Mouse (Mus musculus) liver, embryonic 13.5 days (tissue): Measurements from ENCODE around the gene Crls1. TPM values are rescaled to one million over a fixed set of nuclear protein-coding genes. Genes with fewer than 3 reads are reported as not detected.
A peak's percentile ranks its signal among the peaks of the same experiment; 100 is the strongest.

Experiments used
- ATAC-seq: fragments of 200-750 bp; cut with Nextera tagmentation; 2 replicates; pipeline ENCODE4 v1.8.0; 2017; ENCODE audit warnings: low read depth, mild to moderate bottlenecking, moderate number of reproducible peaks, moderate library complexity
- DNase-seq: peaks from one replicate; pipeline ENCODE4 v3.0.0; 2022
- H3K27ac ChIP-seq: fragments of 300-500 bp; sonication (generic); 2 replicates; pipeline ENCODE4 v1.5.1; 2015; ENCODE audit warnings: moderate library complexity, mild to moderate bottlenecking, inconsistent platforms
- H3K27me3 ChIP-seq: fragments of 300-500 bp; sonication (generic); 2 replicates; pipeline ENCODE4 v1.6.1; 2015; ENCODE audit warnings: mild to moderate bottlenecking, inconsistent platforms
- H3K36me3 ChIP-seq: fragments of 300-500 bp; sonication (generic); 2 replicates; pipeline ENCODE4 v1.6.1; 2015; ENCODE audit warnings: mild to moderate bottlenecking, inconsistent platforms
- H3K4me1 ChIP-seq: fragments of 300-500 bp; sonication (generic); replicated peaks from 2 replicates; pipeline ENCODE4 v1.6.1; 2015; ENCODE audit warnings: inconsistent platforms
- H3K4me2 ChIP-seq: fragments of 300-500 bp; sonication (generic); 2 replicates; pipeline ENCODE4 v1.6.1; 2015; ENCODE audit warnings: inconsistent platforms, mild to moderate bottlenecking, moderate library complexity
- H3K4me3 ChIP-seq: fragments of 300-500 bp; sonication (generic); replicated peaks from 2 replicates; pipeline ENCODE4 v1.5.1; 2015; ENCODE audit warnings: mild to moderate bottlenecking, inconsistent platforms
- H3K9ac ChIP-seq: fragments of 300-500 bp; sonication (generic); 2 replicates; pipeline ENCODE4 v1.6.1; 2015; ENCODE audit warnings: mild to moderate bottlenecking, inconsistent platforms
- H3K9me3 ChIP-seq: fragments of 300-500 bp; sonication (generic); replicated peaks from 2 replicates; pipeline ENCODE4 v1.6.1; 2016; ENCODE audit warnings: inconsistent platforms
- WGBS: fragments of 180-500 bp; shearing (Covaris S2); methylation state at CpG from one replicate; pipeline ENCODE4 v1.1.7; 2015; ENCODE audit not compliant: insufficient replicate concordance; 5-methylcytosine and 5-hydroxymethylcytosine counted together
- polyA plus RNA-seq: library from polyadenylated mRNA; unstranded; fragments of >200 nt; fragmentation: Nextera tagmentation; extraction: Ambion mirVana; gene quantifications from 2 replicates; pipeline ENCODE4 v1.2.1, GENCODE M21; 2015

The Crls1 gene
- polyA plus RNA-seq, 1 experiment from 2014 or later, result 10.2 TPM

DNA sequence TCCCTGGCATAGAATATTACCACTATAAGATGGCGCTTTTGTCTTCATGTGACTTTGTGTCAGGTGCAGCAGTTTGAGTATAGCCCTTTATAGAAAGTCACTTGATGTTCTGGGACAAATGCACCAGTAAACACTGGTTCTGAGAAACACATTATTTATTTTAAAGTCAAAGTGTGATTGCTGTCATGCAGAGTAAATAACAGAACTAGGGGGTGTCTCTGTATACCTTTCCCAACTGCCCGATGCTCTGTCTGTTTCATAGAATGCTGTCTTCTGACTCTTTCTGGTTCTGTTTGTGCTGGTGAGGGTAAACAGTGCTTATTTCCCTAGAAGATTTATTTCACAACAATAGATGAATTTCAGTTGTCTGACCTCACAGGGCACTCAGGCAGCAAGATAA, 16.9 kb downstream of the Crls1 start:
- DNase-seq, result no peak
- Histone ChIP-seq H3K9me3 (no peaks in the 10 kb centered on the region), H3K27ac (no peak overlapping the region), H3K4me3 (no peak overlapping the region), H3K4me2 (no peak overlapping the region), H3K9ac (no peak overlapping the region), H3K4me1 (no peaks in the 10 kb centered on the region), H3K27me3 (no peaks in the 10 kb centered on the region), H3K36me3 (peaks cover 20% of the 10 kb centered on the region)
- no peak for ATAC-seq
- 87% methylated on average over 2 of the region's 2 CpGs for WGBS

DNA sequence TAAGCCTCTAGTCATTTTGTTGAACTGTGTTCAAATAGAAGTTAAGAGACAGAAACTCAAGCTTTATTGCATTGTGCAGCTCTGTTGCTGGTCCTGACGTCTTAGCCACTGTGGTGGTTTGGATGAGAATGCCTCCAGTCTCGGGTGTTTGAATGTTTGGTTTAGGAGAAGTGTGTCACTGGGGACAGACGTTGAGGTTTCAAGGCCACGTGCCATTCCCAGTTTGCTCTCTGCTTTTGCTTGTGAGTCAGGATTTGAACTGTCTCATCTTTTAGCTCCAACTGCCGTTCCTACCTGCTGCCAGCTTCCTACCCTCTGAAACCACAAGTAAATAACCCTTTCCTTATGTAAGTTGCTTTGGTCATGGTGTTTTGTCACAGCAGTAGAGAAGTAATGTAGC, 21.1 kb downstream of the Crls1 start:
- ATAC-seq (no peak), DNase-seq (no peak)
- no peak overlapping the region for H3K4me2 ChIP-seq
- no peak overlapping the region for H3K9ac ChIP-seq
- H3K9me3 ChIP-seq, result no peaks in the 10 kb centered on the region
- WGBS, result 46% methylated on average over 5 of the region's 5 CpGs
- H3K27ac ChIP-seq, result no peak overlapping the region
- no peaks in the 10 kb centered on the region for H3K4me1 ChIP-seq
- no peaks in the 10 kb centered on the region for H3K27me3 ChIP-seq
- H3K36me3 ChIP-seq, result peaks cover 17% of the 10 kb centered on the region
- no peak overlapping the region for H3K4me3 ChIP-seq

DNA sequence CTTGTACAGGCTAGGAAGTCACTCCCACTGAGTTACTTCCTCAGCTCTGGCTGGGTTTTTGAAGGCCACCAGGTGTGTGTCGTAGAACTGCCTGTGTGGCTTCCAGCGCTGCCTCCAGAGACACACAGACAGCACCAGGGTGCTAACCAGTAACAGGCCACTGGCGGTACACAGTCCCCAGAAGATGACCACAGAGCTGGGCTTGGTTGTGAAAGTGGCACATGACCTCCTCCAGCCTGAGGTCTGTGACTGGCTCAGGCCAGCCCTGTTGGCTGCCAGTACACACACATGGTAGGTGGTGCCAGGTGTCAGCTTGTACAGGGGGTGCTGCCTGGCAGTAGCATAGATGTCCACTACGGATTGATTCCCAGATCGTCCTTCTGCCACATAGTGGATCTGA, 23.2 kb downstream of the Crls1 start:
- Histone ChIP-seq H3K9me3 (no peaks in the 10 kb centered on the region), H3K4me3 (no peak overlapping the region), H3K27me3 (no peaks in the 10 kb centered on the region), H3K27ac (no peak overlapping the region), H3K36me3 (peaks cover 11% of the 10 kb centered on the region), H3K4me1 (no peaks in the 10 kb centered on the region), H3K4me2 (no peak overlapping the region), H3K9ac (no peak overlapping the region)
- ATAC-seq (no peak), DNase-seq (no peak)
- 66% methylated on average over 5 of the region's 5 CpGs for WGBS

DNA sequence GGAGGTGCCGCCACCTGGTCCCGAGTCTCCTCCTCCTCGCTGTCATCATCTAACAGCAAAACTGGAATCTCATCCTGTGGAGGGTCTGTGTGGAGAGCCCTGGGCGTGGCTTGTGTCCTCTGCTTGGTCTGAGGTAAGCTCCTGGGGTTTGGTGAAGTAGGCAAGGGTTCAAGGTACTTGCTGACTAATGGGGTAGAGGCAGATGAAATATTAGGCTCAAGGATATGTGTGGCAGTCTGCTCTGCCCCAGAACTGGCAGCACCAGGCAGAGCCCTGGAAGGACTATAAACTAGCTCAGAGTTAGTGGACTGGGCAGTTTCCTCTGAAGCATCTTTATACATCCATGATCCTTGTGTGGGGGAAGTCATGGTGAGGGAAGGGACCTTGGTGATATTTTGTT, 23.8 kb downstream of the Crls1 start:
- 67% methylated on average over 4 of the region's 4 CpGs for WGBS
- Histone ChIP-seq H3K9me3 (no peaks in the 10 kb centered on the region), H3K4me2 (no peak overlapping the region), H3K4me1 (no peaks in the 10 kb centered on the region), H3K36me3 (peaks cover 11% of the 10 kb centered on the region), H3K27me3 (no peaks in the 10 kb centered on the region), H3K9ac (no peak overlapping the region), H3K4me3 (no peak overlapping the region), H3K27ac (no peak overlapping the region)
- no peak for ATAC-seq
- DNase-seq, result no peak

DNA sequence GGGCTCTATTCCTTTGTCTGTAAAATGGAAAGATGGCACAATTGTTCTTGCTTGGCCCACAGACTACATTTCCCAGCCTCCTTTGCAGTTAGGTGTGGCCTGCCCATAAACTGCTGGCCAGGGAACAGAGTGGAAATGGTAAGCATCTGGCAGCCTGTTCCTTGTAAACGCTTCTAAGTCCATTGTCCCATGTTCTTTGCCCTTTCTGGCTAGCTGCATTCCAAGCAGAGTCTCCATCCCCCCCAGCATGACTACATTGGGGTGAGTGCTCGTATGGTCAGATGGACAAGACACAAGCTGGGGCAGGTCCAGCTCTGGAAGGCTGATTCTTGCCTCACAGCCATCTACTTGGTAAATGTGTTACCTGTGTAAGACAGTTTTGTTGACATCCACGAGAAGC, 25.2 kb downstream of the Crls1 start:
- Histone ChIP-seq H3K27me3 (0 out of 2 replicates have a peak, but pooled peaks cover 5% of the 10 kb centered on the region), H3K9ac (no peak overlapping the region), H3K4me2 (no peak overlapping the region), H3K27ac (no peak overlapping the region), H3K36me3 (peaks cover 5% of the 10 kb centered on the region; the same call in 1 of the 2 replicates), H3K9me3 (no peaks in the 10 kb centered on the region), H3K4me1 (no peaks in the 10 kb centered on the region), H3K4me3 (no peak overlapping the region)
- no peak for DNase-seq
- no peak for ATAC-seq
- 52% methylated on average over 3 of the region's 3 CpGs for WGBS

DNA sequence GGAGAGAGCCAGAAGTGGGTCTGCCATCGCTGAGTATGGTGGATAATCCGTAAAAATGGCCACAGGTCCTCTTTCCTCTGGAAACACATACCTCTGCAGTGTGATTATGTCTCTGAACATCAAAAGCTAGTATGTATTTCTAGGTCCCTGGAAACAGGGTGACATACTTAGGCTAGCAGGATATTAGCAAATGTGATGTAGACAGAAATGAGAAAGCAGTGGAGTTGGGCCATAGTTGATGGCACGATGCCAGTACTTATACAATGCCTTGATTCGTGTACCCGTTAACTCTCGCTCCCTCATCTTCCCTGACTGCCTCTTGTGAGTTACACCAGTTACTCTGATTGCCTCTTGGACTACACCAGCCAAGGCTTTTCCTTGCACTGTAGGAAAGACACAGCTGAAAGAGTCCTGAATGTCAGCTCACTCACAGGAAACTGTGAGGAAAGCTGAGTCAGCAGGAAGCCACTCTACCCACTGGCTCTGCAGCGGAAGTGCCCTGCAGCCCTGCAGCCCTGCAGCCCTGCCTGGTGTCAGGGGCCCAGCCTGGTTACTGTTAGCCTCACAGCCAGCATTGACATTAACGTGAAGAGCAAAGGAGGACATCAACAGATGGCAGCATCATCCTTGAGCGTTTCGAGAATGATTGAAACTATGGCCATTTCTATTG, 27.3 kb downstream of the Crls1 start:
- H3K27me3 ChIP-seq, result peaks cover 26% of the 10 kb centered on the region
- no peak overlapping the region for H3K4me2 ChIP-seq
- no peaks in the 10 kb centered on the region for H3K9me3 ChIP-seq
- H3K4me1 ChIP-seq, result no peaks in the 10 kb centered on the region
- no peak overlapping the region for H3K4me3 ChIP-seq
- DNase-seq (no peak), ATAC-seq (no peak)
- WGBS, result 59% methylated on average over 10 of the region's 10 CpGs
- no peak overlapping the region for H3K27ac ChIP-seq
- H3K36me3 ChIP-seq, result no peaks in the 10 kb centered on the region
- H3K9ac ChIP-seq, result no peak overlapping the region

DNA sequence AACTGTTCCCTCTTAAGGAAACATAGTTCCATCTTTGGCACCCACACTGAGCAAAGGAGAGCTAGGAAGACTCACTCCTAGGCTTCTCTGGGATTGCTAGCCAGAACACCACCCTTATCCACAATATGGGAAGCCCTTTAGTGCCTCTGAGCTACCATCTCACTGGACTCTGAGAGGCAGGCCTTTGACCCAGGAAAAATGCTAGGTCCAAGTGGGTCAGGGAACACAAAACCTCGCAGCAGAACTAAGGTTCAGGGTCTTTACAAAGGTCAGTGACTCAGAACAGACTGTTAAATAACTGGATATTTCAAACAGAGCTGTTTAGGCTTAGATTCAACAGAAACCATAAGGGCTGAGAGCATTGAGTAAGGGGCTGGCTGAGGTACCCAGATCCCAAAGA, 30.5 kb downstream of the Crls1 start:
- Histone ChIP-seq H3K9ac (no peak overlapping the region), H3K9me3 (no peaks in the 10 kb centered on the region), H3K27ac (no peak overlapping the region), H3K27me3 (peaks cover 58% of the 10 kb centered on the region), H3K4me1 (peaks cover 10% of the 10 kb centered on the region), H3K36me3 (no peaks in the 10 kb centered on the region), H3K4me2 (no peak overlapping the region), H3K4me3 (no peak overlapping the region)
- DNase-seq (no peak), ATAC-seq (no peak)
- 32% methylated on average over 1 of the region's 1 CpGs for WGBS

DNA sequence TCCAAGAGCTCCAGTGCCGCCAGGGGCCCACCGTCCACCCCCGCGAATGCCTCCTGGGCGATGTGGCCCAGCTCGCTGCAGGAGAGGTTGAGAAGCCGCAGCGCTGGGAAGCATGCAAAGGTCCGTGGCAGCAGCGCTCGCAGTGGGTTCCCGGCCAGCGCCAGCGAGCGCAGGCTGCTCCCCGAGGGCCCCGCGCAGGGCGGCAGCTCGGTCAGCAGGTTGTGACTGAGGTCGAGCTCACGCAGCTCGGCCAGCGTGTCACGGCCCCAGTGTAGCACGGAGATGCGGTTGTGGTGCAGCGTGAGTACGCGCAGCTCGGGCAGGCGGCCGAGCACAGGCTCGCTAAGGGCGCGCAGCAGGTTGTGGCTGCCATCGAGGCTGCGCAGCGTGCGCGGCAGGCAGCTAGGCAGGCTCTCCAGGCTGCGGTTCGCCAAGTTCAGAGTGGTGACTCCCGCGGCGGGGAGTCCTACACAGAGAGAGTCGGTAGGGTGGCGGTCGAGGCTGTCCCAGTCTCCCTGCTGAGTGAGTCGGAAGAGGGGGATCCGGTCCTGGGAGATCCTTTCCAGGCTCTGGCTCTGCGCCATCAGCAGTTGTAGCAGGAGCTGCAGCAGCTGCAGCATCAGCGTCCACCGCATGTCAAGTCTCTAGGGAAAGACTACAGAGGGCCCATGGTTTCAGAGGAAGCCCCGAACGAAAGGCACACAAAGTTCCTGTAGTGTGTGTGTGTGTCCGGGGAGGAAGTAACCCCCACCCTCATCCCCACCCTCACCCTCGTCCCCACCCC, 33.0 kb downstream of the Crls1 start:
- H3K4me3 ChIP-seq, result peak overlapping the region; percentile 41
- H3K4me1 ChIP-seq, result peaks cover 10% of the 10 kb centered on the region
- WGBS, result under 1% methylated on average over 58 of the region's 58 CpGs
- H3K36me3 ChIP-seq, result no peaks in the 10 kb centered on the region
- no peaks in the 10 kb centered on the region for H3K9me3 ChIP-seq
- no peak for DNase-seq
- ATAC-seq, result peak; percentile 45
- H3K27me3 ChIP-seq, result peaks cover 58% of the 10 kb centered on the region
- H3K27ac ChIP-seq, result no peak overlapping the region; the same call in 1 of the 2 replicates
- peak overlapping the region; percentile 64 for H3K4me2 ChIP-seq
- H3K9ac ChIP-seq, result no peak overlapping the region

DNA sequence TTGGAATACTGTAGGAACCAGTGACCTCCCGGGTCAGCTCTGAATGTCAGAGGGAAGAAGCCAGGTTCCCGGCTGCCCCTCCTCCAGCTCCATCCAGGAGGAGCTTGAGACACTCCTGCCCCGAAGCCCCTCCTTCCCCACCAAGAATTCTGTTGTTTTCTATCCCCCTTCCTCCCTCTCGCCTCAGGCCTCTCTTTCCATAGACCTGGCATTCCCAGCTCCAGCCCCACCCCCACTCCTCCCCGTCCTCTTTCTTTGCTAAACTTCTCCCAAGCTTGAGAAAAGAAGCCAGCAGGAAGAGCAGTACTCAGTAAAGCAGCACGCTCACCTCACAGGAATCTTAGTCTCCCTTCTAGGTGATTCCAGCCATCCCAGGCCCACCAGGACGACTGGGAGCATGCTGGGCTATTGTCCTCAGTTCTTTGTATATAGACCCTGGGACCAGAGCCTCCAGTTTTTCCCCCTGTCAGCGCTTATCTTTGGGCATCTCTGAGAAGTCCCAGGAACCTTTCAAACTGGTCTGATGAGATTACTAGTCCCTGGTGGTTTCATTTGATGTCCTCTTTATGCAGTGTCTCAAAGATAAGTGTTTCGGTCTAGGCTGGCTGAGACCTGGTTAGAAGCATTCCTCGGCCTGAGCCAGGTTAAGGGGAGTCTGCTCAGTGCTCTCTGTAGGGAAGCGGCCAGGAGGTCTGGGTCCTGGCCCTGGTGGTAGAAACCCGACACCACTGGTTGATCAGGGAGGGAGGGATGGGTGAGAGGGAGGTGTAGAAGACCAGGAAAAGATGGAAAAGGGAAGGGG, 34.6 kb downstream of the Crls1 start, which contains the start of gene Lrrn4:
TSS of gene Lrrn4 (minus strand) at position 48 of the 802 bp plus-strand sequence.
- no peak for ATAC-seq
- peak within 1 kb of the TSS; percentile 41 for H3K4me3 ChIP-seq
- H3K4me2 ChIP-seq, result peak within 1 kb of the TSS; percentile 64
- no peaks in the 10 kb centered on the region for H3K9me3 ChIP-seq
- DNase-seq, result no peak
- peaks cover 58% of the 10 kb centered on the region for H3K27me3 ChIP-seq
- no peak within 1 kb of the TSS for H3K9ac ChIP-seq
- no peak within 1 kb of the TSS; the same call in 1 of the 2 replicates for H3K27ac ChIP-seq
- no peaks in the 10 kb centered on the region for H3K36me3 ChIP-seq
- 13% methylated on average over 12 of the region's 12 CpGs for WGBS
- H3K4me1 ChIP-seq, result peaks cover 10% of the 10 kb centered on the region

DNA sequence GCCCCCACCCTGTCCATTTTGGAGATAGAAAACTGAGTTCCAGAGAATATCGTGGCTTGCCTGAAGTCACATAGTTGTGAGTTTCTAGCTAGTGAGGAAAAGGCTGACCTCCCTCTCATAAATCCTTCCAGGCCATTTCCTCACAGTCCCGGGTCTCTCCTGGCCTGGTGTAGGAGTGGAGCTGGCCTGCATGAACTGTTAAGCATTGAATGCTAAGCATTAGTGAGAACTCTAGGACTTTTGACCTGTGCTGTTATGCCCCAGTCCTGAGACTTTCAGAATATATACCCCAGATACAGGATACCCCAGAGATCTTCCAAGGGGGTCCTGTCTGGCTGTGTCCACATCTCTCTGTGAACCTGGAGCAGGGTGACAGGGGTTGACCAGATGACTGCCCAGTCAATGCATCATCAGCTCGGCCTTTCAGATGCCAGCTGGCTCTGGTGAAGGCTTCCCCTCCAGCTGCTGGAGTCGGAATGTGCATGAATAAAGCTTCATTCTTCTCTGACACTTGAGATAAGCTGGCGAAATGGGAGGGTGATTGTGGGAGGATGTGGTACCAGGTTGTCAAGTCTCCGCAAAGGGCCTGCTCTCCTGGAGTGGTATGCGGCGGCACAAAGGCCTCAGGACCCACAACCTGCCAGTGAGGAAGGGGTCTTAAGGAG, 38.0 kb downstream of the Crls1 start:
- H3K36me3 ChIP-seq, result no peaks in the 10 kb centered on the region
- 54% methylated on average over 8 of the region's 8 CpGs for WGBS
- H3K27me3 ChIP-seq, result peaks cover 26% of the 10 kb centered on the region
- ATAC-seq (no peak), DNase-seq (no peak)
- no peak overlapping the region for H3K27ac ChIP-seq
- no peaks in the 10 kb centered on the region for H3K9me3 ChIP-seq
- no peak overlapping the region for H3K9ac ChIP-seq
- no peak overlapping the region for H3K4me3 ChIP-seq
- peaks cover 5% of the 10 kb centered on the region; the same call in 1 of the 2 replicates for H3K4me1 ChIP-seq
- H3K4me2 ChIP-seq, result no peak overlapping the region

DNA sequence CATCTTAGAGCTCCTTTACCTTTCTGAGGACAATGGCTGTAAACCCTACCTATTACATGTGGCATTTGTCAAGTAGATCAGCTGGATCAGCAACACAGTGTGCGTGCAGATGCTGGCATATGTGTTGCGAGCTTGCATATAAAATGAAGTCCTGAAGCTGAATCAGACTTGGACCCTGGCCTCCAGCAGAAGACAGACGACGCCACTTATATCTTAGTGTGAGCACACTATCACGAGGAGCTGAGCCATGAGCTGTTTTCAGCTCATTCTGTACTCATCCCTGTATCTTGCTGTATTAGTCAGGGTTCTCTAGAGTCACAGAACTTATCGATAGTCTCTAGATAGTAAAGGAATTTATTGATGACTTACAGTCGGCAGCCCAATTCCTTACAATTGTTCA, 38.8 kb downstream of the Crls1 start:
- Histone ChIP-seq H3K4me1 (0 out of 2 replicates have a peak, but pooled peaks cover 3% of the 10 kb centered on the region), H3K9ac (no peak overlapping the region), H3K4me2 (no peak overlapping the region), H3K36me3 (no peaks in the 10 kb centered on the region), H3K9me3 (no peaks in the 10 kb centered on the region), H3K27me3 (peaks cover 17% of the 10 kb centered on the region), H3K4me3 (no peak overlapping the region), H3K27ac (no peak overlapping the region)
- WGBS, result 73% methylated on average over 7 of the region's 7 CpGs
- ATAC-seq (no peak), DNase-seq (no peak)
